Mouse (Mus musculus) MEL (cell line): ENCODE measurements around the gene Ak3. TPM values are rescaled to one million over a fixed set of nuclear protein-coding genes. Genes with fewer than 3 reads are reported as not detected.

Experiments
- DNase-seq: peaks from one replicate; pipeline ENCODE4 v3.0.0; 2011; ENCODE audit warnings: low read depth, low spot score
- H3K27ac ChIP-seq: 2 replicates; pipeline ENCODE4 v1.5.1; 2012; ENCODE audit warnings: low read depth, mild to moderate bottlenecking, control low read depth, low read length, moderate library complexity; ENCODE audit not compliant: control insufficient read depth
- H3K27me3 ChIP-seq, 2 experiments: fragments of 150-350 bp in 1 of 2; sonication (generic) in 1 of 2; 2 replicates each; pipeline ENCODE4 v1.6.1; 2012; ENCODE audit warnings: low read length in 2 of 2, mild to moderate bottlenecking in 2 of 2, improper control_type of control experiment in 1 of 2, moderate library complexity in 1 of 2; ENCODE audit not compliant: insufficient read depth in 2 of 2, control insufficient read depth in 1 of 2
- H3K36me3 ChIP-seq, 2 experiments: 2 replicates each; pipeline ENCODE4 v1.6.1; 2012 to 2014; ENCODE audit warnings: low read length in 2 of 2, improper control_type of control experiment in 1 of 2, inconsistent platforms in 1 of 2, mild to moderate bottlenecking in 1 of 2; ENCODE audit not compliant: insufficient read depth in 2 of 2, control insufficient read depth in 1 of 2
- H3K4me1 ChIP-seq, 2 experiments: fragments of 150-350 bp in 1 of 2; sonication (generic) in 1 of 2; 2 replicates each; pipeline ENCODE4 v1.6.1; 2012; ENCODE audit warnings: low read length in 2 of 2, improper control_type of control experiment in 1 of 2, mild to moderate bottlenecking in 1 of 2; ENCODE audit not compliant: insufficient read depth in 2 of 2, control insufficient read depth in 1 of 2
- H3K4me3 ChIP-seq, 2 experiments: fragments of 150-350 bp in 1 of 2; sonication (generic) in 1 of 2; 2 replicates each; pipeline ENCODE4 v1.5.1; 2012; ENCODE audit warnings: low read depth in 2 of 2, low read length in 2 of 2, mild to moderate bottlenecking in 2 of 2, moderate library complexity in 2 of 2, control low read depth in 1 of 2, improper control_type of control experiment in 1 of 2; ENCODE audit not compliant: control insufficient read depth in 1 of 2, insufficient read depth in 1 of 2
- H3K79me2 ChIP-seq: 2 replicates; pipeline ENCODE4 v1.6.1; 2012; ENCODE audit warnings: mild to moderate bottlenecking, low read length, moderate library complexity; ENCODE audit not compliant: control insufficient read depth, poor library complexity, insufficient read depth
- H3K9ac ChIP-seq: 2 replicates; pipeline ENCODE4 v1.6.1; 2012; ENCODE audit warnings: low read depth, mild to moderate bottlenecking, control low read depth, low read length, moderate library complexity; ENCODE audit not compliant: control insufficient read depth, poor library complexity, severe bottlenecking
- H3K9me3 ChIP-seq: fragments of 150-350 bp; sonication (generic); replicated peaks from 2 replicates; pipeline ENCODE4 v1.6.1; 2012; ENCODE audit warnings: mild to moderate bottlenecking, low read length, improper control_type of control experiment, moderate library complexity; ENCODE audit not compliant: insufficient read depth
- BHLHE40 ChIP-seq: IDR thresholded peaks from 2 replicates; pipeline ENCODE4 v1.6.1; 2012; ENCODE audit warnings: low read depth, mild to moderate bottlenecking, inconsistent platforms, low read length, improper control_type of control experiment, borderline replicate concordance
- E2F4 ChIP-seq: IDR thresholded peaks from 2 replicates; pipeline ENCODE4 v1.6.1; 2011; ENCODE audit warnings: low read depth, low read length, improper control_type of control experiment, borderline replicate concordance
- ELF1 ChIP-seq: IDR thresholded peaks from 2 replicates; pipeline ENCODE4 v1.6.1; 2014; ENCODE audit warnings: low read depth, mild to moderate bottlenecking, inconsistent platforms, low read length, improper control_type of control experiment, moderate library complexity
- EP300 ChIP-seq, 2 experiments: IDR thresholded peaks; 2 replicates each; pipeline ENCODE4 v1.6.1; 2011; ENCODE audit warnings: improper control_type of control experiment in 2 of 2, low read length in 2 of 2, low read depth in 1 of 2, mild to moderate bottlenecking in 1 of 2
- ETS1 ChIP-seq: IDR thresholded peaks from 2 replicates; pipeline ENCODE4 v1.6.1; 2012; ENCODE audit warnings: low read depth, mild to moderate bottlenecking, inconsistent platforms, low read length, improper control_type of control experiment, moderate library complexity
- GABPA ChIP-seq: IDR thresholded peaks from 2 replicates; pipeline ENCODE4 v1.6.1; 2012; ENCODE audit warnings: low read depth, mild to moderate bottlenecking, inconsistent platforms, low read length, improper control_type of control experiment, moderate library complexity
- HCFC1 ChIP-seq: IDR thresholded peaks from 2 replicates; pipeline ENCODE4 v1.6.1; 2012; ENCODE audit warnings: low read depth, mild to moderate bottlenecking, inconsistent platforms, low read length, improper control_type of control experiment, moderate library complexity
- KAT2A ChIP-seq: conservative IDR thresholded peaks from 2 replicates; pipeline ENCODE4 v1.6.1; 2012; ENCODE audit warnings: low read depth, low read length, improper control_type of control experiment, inconsistent platforms
- MAFK ChIP-seq: IDR thresholded peaks from 2 replicates; pipeline ENCODE4 v1.6.1; 2011; ENCODE audit warnings: low read depth, mild to moderate bottlenecking, low read length, improper control_type of control experiment, borderline replicate concordance
- MAX ChIP-seq: IDR thresholded peaks from 2 replicates; pipeline ENCODE4 v1.6.1; 2011; ENCODE audit warnings: low read length, improper control_type of control experiment
- MAZ ChIP-seq: IDR thresholded peaks from 2 replicates; pipeline ENCODE4 v1.6.1; 2012; ENCODE audit warnings: low read depth, mild to moderate bottlenecking, inconsistent platforms, low read length, improper control_type of control experiment
- MEF2A ChIP-seq: IDR thresholded peaks from 2 replicates; pipeline ENCODE4 v1.6.1; 2014; ENCODE audit warnings: low read depth, mild to moderate bottlenecking, inconsistent platforms, low read length, improper control_type of control experiment; ENCODE audit not compliant: poor library complexity, insufficient replicate concordance, severe bottlenecking; ENCODE audit errors: extremely low read depth
- MXI1 ChIP-seq: IDR thresholded peaks from 2 replicates; pipeline ENCODE4 v1.6.1; 2011; ENCODE audit warnings: mild to moderate bottlenecking, low read depth, low read length, improper control_type of control experiment
- MYC ChIP-seq: IDR thresholded peaks from 2 replicates; pipeline ENCODE4 v1.6.1; 2011; ENCODE audit warnings: low read depth, mild to moderate bottlenecking, low read length, improper control_type of control experiment, moderate library complexity
- NRF1 ChIP-seq: IDR thresholded peaks from 2 replicates; pipeline ENCODE4 v1.6.1; 2014; ENCODE audit warnings: low read depth, mild to moderate bottlenecking, inconsistent platforms, low read length, improper control_type of control experiment, moderate library complexity; ENCODE audit not compliant: poor library complexity, insufficient read depth, severe bottlenecking
- POLR2A ChIP-seq, 2 experiments: IDR thresholded peaks; 2 replicates each; pipeline ENCODE4 v1.6.1; 2011 to 2012; ENCODE audit warnings: low read length in 2 of 2, mild to moderate bottlenecking in 2 of 2, control low read depth in 1 of 2, improper control_type of control experiment in 1 of 2, low read depth in 1 of 2, moderate library complexity in 1 of 2; ENCODE audit not compliant: control insufficient read depth in 1 of 2, insufficient read depth in 1 of 2, poor library complexity in 1 of 2
- POLR2AphosphoS2 ChIP-seq: IDR thresholded peaks from 2 replicates; pipeline ENCODE4 v1.6.1; 2011; ENCODE audit warnings: low read length, improper control_type of control experiment
- POLR2AphosphoS5 ChIP-seq: IDR thresholded peaks from 2 replicates; pipeline ENCODE4 v1.6.1; 2012; ENCODE audit warnings: low read depth, borderline replicate concordance, mild to moderate bottlenecking, inconsistent platforms, low read length, moderate library complexity, mixed read lengths
- RCOR1 ChIP-seq: IDR thresholded peaks from 2 replicates; pipeline ENCODE4 v1.6.1; 2012; ENCODE audit warnings: low read depth, mild to moderate bottlenecking, inconsistent platforms, low read length, improper control_type of control experiment
- SIN3A ChIP-seq: IDR thresholded peaks from 2 replicates; pipeline ENCODE4 v1.6.1; 2012; ENCODE audit warnings: low read length, improper control_type of control experiment, inconsistent platforms
- SMC3 ChIP-seq: IDR thresholded peaks from 2 replicates; pipeline ENCODE4 v1.6.1; 2011; ENCODE audit warnings: low read depth, low read length, improper control_type of control experiment
- TAL1 ChIP-seq: IDR thresholded peaks from 2 replicates; pipeline ENCODE4 v1.6.1; 2012; ENCODE audit warnings: mild to moderate bottlenecking, inconsistent platforms, low read length, moderate library complexity, mixed read lengths
- UBTF ChIP-seq: IDR thresholded peaks from 2 replicates; pipeline ENCODE4 v1.6.1; 2012; ENCODE audit warnings: low read depth, mild to moderate bottlenecking, inconsistent platforms, low read length, improper control_type of control experiment, moderate library complexity, borderline replicate concordance; ENCODE audit not compliant: insufficient read depth
- USF2 ChIP-seq, 2 experiments: IDR thresholded peaks; 2 replicates each; pipeline ENCODE4 v1.6.1; 2011 to 2012; ENCODE audit warnings: improper control_type of control experiment in 2 of 2, low read length in 2 of 2, borderline replicate concordance in 1 of 2, inconsistent platforms in 1 of 2, low read depth in 1 of 2, mild to moderate bottlenecking in 1 of 2; ENCODE audit not compliant: insufficient read depth in 1 of 2
- ZC3H11A ChIP-seq: IDR thresholded peaks from 2 replicates; pipeline ENCODE4 v1.6.1; 2012; ENCODE audit warnings: low read depth, mild to moderate bottlenecking, inconsistent platforms, low read length, improper control_type of control experiment
- ZKSCAN1 ChIP-seq: IDR thresholded peaks from 2 replicates; pipeline ENCODE4 v1.6.1; 2012; ENCODE audit warnings: low read depth, mild to moderate bottlenecking, inconsistent platforms, low read length, improper control_type of control experiment, moderate library complexity
- ZMIZ1 ChIP-seq: IDR thresholded peaks from 2 replicates; pipeline ENCODE4 v1.6.1; 2012; ENCODE audit warnings: low read depth, mild to moderate bottlenecking, inconsistent platforms, low read length, improper control_type of control experiment, moderate library complexity
- polyA plus RNA-seq, 2 experiments: library from polyadenylated mRNA; stranded (reverse) in 1 of 2; unstranded in 1 of 2; fragments of >175 nt in 1 of 2; fragments of >200 nt in 1 of 2; gene quantifications; 2 replicates each; pipeline versions ENCODE4 v1.2.1 to v1.2.4; 2012; ENCODE audit warnings: low replicate concordance in 2 of 2, low read depth in 1 of 2; ENCODE audit not compliant: insufficient read length in 2 of 2, insufficient read depth in 1 of 2, missing spikeins in 1 of 2
- total RNA-seq: library from RNA; depleted of rRNA; stranded (reverse); fragments of 300-350 nt; gene quantifications from 2 replicates; pipeline ENCODE4 v1.2.3, GENCODE M21; 2012

Ak3 gene
- total and polyA plus RNA-seq, 3 experiments: 47.3 to 86.3 (median 50.0) TPM

DNA sequence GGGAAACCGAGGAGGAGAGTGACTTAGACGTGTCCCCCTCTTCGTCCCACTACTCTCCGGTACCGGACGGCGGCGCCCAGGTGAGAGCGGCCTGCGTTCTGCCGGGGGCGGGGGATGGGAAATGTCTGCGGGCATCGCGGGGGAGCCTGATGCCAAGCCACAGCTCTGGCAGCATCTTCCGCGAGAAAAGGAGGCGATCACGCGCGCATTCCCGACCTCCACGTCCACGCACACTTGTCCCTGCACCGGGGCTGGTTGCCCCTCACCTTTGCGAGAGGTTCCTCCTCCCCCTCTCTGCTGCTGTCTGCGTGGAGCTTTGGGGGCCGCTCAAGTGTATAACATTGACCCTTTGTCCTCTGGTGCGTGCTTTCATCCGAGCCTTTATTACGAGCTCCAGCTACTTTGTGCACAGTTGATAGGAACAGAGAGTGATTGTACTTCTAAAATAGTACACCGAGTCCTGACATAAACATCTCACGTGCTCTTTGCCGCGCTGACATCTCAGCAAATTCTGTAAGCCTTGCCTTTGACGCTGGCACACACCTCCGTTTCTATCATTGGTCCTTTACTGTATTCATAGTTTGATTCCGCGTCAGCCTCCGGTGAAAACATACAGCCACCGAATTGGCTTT, 57.1 kb downstream of the Ak3 start:
- Histone ChIP-seq H3K36me3 (peaks cover 5 to 13% of the 10 kb centered on the region in 2 experiments), H3K4me3 (peak overlapping the region; percentile 69 to 96), H3K27ac (peak overlapping the region; percentile 51), H3K4me1 (peaks cover 4 to 17% of the 10 kb centered on the region in 2 experiments), H3K9me3 (no peaks in the 10 kb centered on the region), H3K27me3 (no peaks in the 10 kb centered on the region), H3K9ac (peak overlapping the region; percentile 85), H3K79me2 (peaks cover 25% of the 10 kb centered on the region)
- TF ChIP-seq GABPA (no peak), KAT2A (no peak), MEF2A (no peak), USF2 (IDR thresholded peaks at IDR 0.05; ENCODE audit: borderline replicate concordance in 1 of 2, insufficient read depth in 1 of 2, low read depth in 1 of 2, low read length in 2 of 2) (no peak), TAL1 (no peak), HCFC1 (no peak), SIN3A (no peak), E2F4 (no peak), POLR2A (IDR thresholded peaks at IDR 0.05; ENCODE audit: control insufficient read depth in 1 of 2, insufficient read depth in 1 of 2, low read depth in 1 of 2, low read length in 2 of 2, poor library complexity in 1 of 2) (no peak), ELF1 (no peak), MYC (peak; percentile 28; the same call in 1 of the 2 replicates), ZMIZ1 (no peak), MAZ (no peak), POLR2AphosphoS2 (no peak), POLR2AphosphoS5 (no peak), RCOR1 (no peak), EP300 (IDR thresholded peaks at IDR 0.05; ENCODE audit: low read depth in 1 of 2, low read length in 2 of 2) (no peak), SMC3 (no peak), BHLHE40 (peak; percentile 77), ETS1 (no peak), NRF1 (no peak), MAX (peak; percentile 94), UBTF (no peak), ZKSCAN1 (no peak), MXI1 (peak; percentile 88), MAFK (no peak), ZC3H11A (no peak)
- DNase-seq: peak; percentile 75
